Mouse (Mus musculus) spleen, postnatal 4 days (tissue): ENCODE results near the gene Zdbf2.
"Not testable (repeated sequence)": the region's sequence is repeated elsewhere in the genome, so short reads cannot be mapped to it uniquely, and the experiment has no call there.

Experiments
- DNase-seq, 2 experiments: peaks; one replicate each; pipeline ENCODE4 v3.0.0; 2022; ENCODE audit warnings: low spot score in 2 of 2

Gene Zdbf2

GRCm38 (mm10) chr1:63263671-63264070 lies 9.4 kb upstream of the Zdbf2 start:
- DNase-seq = no peak

- no peak for DNase-seq
Observed at GRCm38 (mm10) chr1:63265461-63265860, 7.6 kb upstream of the Zdbf2 start.

- no peak for DNase-seq
Observed at GRCm38 (mm10) chr1:63266121-63266520, 6.9 kb upstream of the Zdbf2 start.

- DNase-seq = no peak
Observed at GRCm38 (mm10) chr1:63266716-63267115, 6.3 kb upstream of the Zdbf2 start.

- DNase-seq = no peak
Observed at GRCm38 (mm10) chr1:63272125-63272675, 865 bp upstream of the Zdbf2 start.

- DNase-seq = no peak
Observed at GRCm38 (mm10) chr1:63273339-63273951, 380 bp downstream of the Zdbf2 start.

GRCm38 (mm10) chr1:63274046-63274730 lies 1.1 kb downstream of the Zdbf2 start:
- no peak for DNase-seq

GRCm38 (mm10) chr1:63278106-63278505 lies 5.0 kb downstream of the Zdbf2 start:
- no peak for DNase-seq

GRCm38 (mm10) chr1:63293965-63294364 lies 20.9 kb downstream of the Zdbf2 start:
- DNase-seq = no peak

GRCm38 (mm10) chr1:63309661-63310060 lies 36.6 kb downstream of the Zdbf2 start:
- DNase-seq = no peak

GRCm38 (mm10) chr1:63323565-63324132 lies 50.6 kb downstream of the Zdbf2 start:
- DNase-seq = not testable (repeated sequence)
